Mouse (Mus musculus) midbrain, embryonic 15.5 days (tissue): Measurements from ENCODE around the gene Tert. TPM values are rescaled to one million over a fixed set of nuclear protein-coding genes. Genes with fewer than 3 reads are reported as not detected.

Experiments used
- ATAC-seq: fragments of 200-750 bp; cut with Nextera tagmentation; replicated peaks from 2 replicates; pipeline ENCODE4 v1.8.0; 2017; ENCODE audit warnings: moderate TSS enrichment
- H3K27ac ChIP-seq: fragments of 300-500 bp; sonication (generic); 2 replicates; pipeline ENCODE4 v1.5.1; 2015; ENCODE audit warnings: mild to moderate bottlenecking, inconsistent platforms
- H3K27me3 ChIP-seq: fragments of 300-500 bp; sonication (generic); replicated peaks from 2 replicates; pipeline ENCODE4 v1.6.1; 2015; ENCODE audit warnings: inconsistent platforms
- H3K36me3 ChIP-seq: fragments of 300-500 bp; sonication (generic); replicated peaks from 2 replicates; pipeline ENCODE4 v1.6.1; 2015; ENCODE audit warnings: inconsistent platforms
- H3K4me1 ChIP-seq: fragments of 300-500 bp; sonication (generic); 2 replicates; pipeline ENCODE4 v1.6.1; 2015; ENCODE audit warnings: inconsistent platforms
- H3K4me2 ChIP-seq: fragments of 300-500 bp; sonication (generic); 2 replicates; pipeline ENCODE4 v1.6.1; 2015; ENCODE audit warnings: inconsistent platforms, mild to moderate bottlenecking, moderate library complexity
- H3K4me3 ChIP-seq: fragments of 300-500 bp; sonication (generic); 2 replicates; pipeline ENCODE4 v1.5.1; 2015; ENCODE audit warnings: mild to moderate bottlenecking, inconsistent platforms
- H3K9ac ChIP-seq: fragments of 300-500 bp; sonication (generic); 2 replicates; pipeline ENCODE4 v1.6.1; 2015; ENCODE audit warnings: mild to moderate bottlenecking, inconsistent platforms
- H3K9me3 ChIP-seq: fragments of 300-500 bp; sonication (generic); 2 replicates; pipeline ENCODE4 v1.6.1; 2016; ENCODE audit warnings: inconsistent platforms
- WGBS: fragments of 180-500 bp; shearing (Covaris S2); methylation state at CpG from one replicate; pipeline ENCODE4 v1.1.7; 2015; ENCODE audit warnings: mixed read lengths; 5-methylcytosine and 5-hydroxymethylcytosine counted together
- polyA plus RNA-seq: library from polyadenylated mRNA; unstranded; fragments of >200 nt; fragmentation: Nextera tagmentation; extraction: Ambion mirVana; gene quantifications from 2 replicates; pipeline ENCODE4 v1.2.1, GENCODE M21; 2015

Gene Tert
- polyA plus RNA-seq, 1 experiment from 2014 or later: 8.3 TPM

- H3K4me1 ChIP-seq: peaks cover 21% of the 10 kb centered on the region
- H3K27me3 ChIP-seq: no peaks in the 10 kb centered on the region
- peak overlapping the region; percentile 0; the same call in 1 of the 2 replicates for H3K4me2 ChIP-seq
- no peak overlapping the region for H3K4me3 ChIP-seq
- H3K9me3 ChIP-seq: no peaks in the 10 kb centered on the region
- H3K9ac ChIP-seq: no peak overlapping the region
- H3K27ac ChIP-seq: no peak overlapping the region
- H3K36me3 ChIP-seq: no peaks in the 10 kb centered on the region
- ATAC-seq: no peak
- 81% methylated on average over 11 of the region's 11 CpGs for WGBS
Measured at GRCm38 (mm10) chr13:73628586-73629113, 1.9 kb downstream of the Tert start.

GRCm38 (mm10) chr13:73631837-73632236 is 5.1 kb downstream of the Tert start:
- H3K9me3 ChIP-seq: no peaks in the 10 kb centered on the region
- H3K27ac ChIP-seq: no peak overlapping the region
- ATAC-seq: no peak
- H3K4me3 ChIP-seq: no peak overlapping the region
- no peak overlapping the region for H3K4me2 ChIP-seq
- H3K27me3 ChIP-seq: no peaks in the 10 kb centered on the region
- H3K9ac ChIP-seq: no peak overlapping the region
- peaks cover 21% of the 10 kb centered on the region for H3K4me1 ChIP-seq
- 93% methylated on average over 3 of the region's 3 CpGs for WGBS
- H3K36me3 ChIP-seq: peaks cover 13% of the 10 kb centered on the region; the same call in 1 of the 2 replicates

GRCm38 (mm10) chr13:73637826-73638225 is 11.1 kb downstream of the Tert start:
- H3K27ac ChIP-seq: no peak overlapping the region
- WGBS: 75% methylated on average over 5 of the region's 6 CpGs
- no peak overlapping the region for H3K4me2 ChIP-seq
- ATAC-seq: no peak
- H3K4me1 ChIP-seq: no peaks in the 10 kb centered on the region
- no peaks in the 10 kb centered on the region for H3K27me3 ChIP-seq
- H3K9ac ChIP-seq: no peak overlapping the region
- H3K9me3 ChIP-seq: no peaks in the 10 kb centered on the region
- no peak overlapping the region for H3K4me3 ChIP-seq
- H3K36me3 ChIP-seq: peaks cover 13% of the 10 kb centered on the region; the same call in 1 of the 2 replicates

GRCm38 (mm10) chr13:73641296-73641695 is 14.6 kb downstream of the Tert start:
- no peak for ATAC-seq
- 92% methylated on average over 4 of the region's 4 CpGs for WGBS
- Histone ChIP-seq H3K4me1 (no peaks in the 10 kb centered on the region), H3K4me2 (no peak overlapping the region), H3K4me3 (no peak overlapping the region), H3K27ac (no peak overlapping the region), H3K27me3 (no peaks in the 10 kb centered on the region), H3K36me3 (no peaks in the 10 kb centered on the region; the same call in 1 of the 2 replicates), H3K9me3 (no peaks in the 10 kb centered on the region), H3K9ac (no peak overlapping the region)

- WGBS: 41% methylated on average over 6 of the region's 6 CpGs
- peak; percentile 65; the same call in 1 of the 2 replicates for ATAC-seq
Measured at GRCm38 (mm10) chr13:73646397-73647087, 19.8 kb downstream of the Tert start.

GRCm38 (mm10) chr13:73653266-73653665 is 26.6 kb downstream of the Tert start:
- H3K4me3 ChIP-seq: no peak overlapping the region
- 79% methylated on average over 3 of the region's 3 CpGs for WGBS
- H3K27me3 ChIP-seq: no peaks in the 10 kb centered on the region
- H3K4me1 ChIP-seq: no peaks in the 10 kb centered on the region
- no peak for ATAC-seq
- H3K9me3 ChIP-seq: no peaks in the 10 kb centered on the region
- no peak overlapping the region for H3K9ac ChIP-seq
- no peak overlapping the region for H3K27ac ChIP-seq
- H3K36me3 ChIP-seq: 0 out of 2 replicates have a peak, but pooled peaks cover 3% of the 10 kb centered on the region
- no peak overlapping the region for H3K4me2 ChIP-seq

More at GRCm38 (mm10) chr13:73646397-73647087, 19.8 kb downstream of the Tert start:
- Histone ChIP-seq H3K9me3 (no peaks in the 10 kb centered on the region), H3K36me3 (0 out of 2 replicates have a peak, but pooled peaks cover 3% of the 10 kb centered on the region), H3K4me1 (no peaks in the 10 kb centered on the region), H3K4me3 (no peak overlapping the region), H3K27me3 (no peaks in the 10 kb centered on the region), H3K4me2 (no peak overlapping the region), H3K9ac (no peak overlapping the region), H3K27ac (no peak overlapping the region)

- no peak overlapping the region for H3K4me2 ChIP-seq
- H3K4me3 ChIP-seq: no peak overlapping the region
- H3K27ac ChIP-seq: no peak overlapping the region
- WGBS: 86% methylated on average over 3 of the region's 3 CpGs
- no peaks in the 10 kb centered on the region for H3K9me3 ChIP-seq
- H3K36me3 ChIP-seq: 0 out of 2 replicates have a peak, but pooled peaks cover 3% of the 10 kb centered on the region
- H3K9ac ChIP-seq: no peak overlapping the region
- H3K27me3 ChIP-seq: no peaks in the 10 kb centered on the region
- no peak for ATAC-seq
- no peaks in the 10 kb centered on the region for H3K4me1 ChIP-seq
Measured at GRCm38 (mm10) chr13:73654976-73655375, 28.3 kb downstream of the Tert start.

- 60% methylated on average over 2 of the region's 2 CpGs for WGBS
- H3K9ac ChIP-seq: no peak overlapping the region
- no peaks in the 10 kb centered on the region for H3K4me1 ChIP-seq
- no peaks in the 10 kb centered on the region for H3K27me3 ChIP-seq
- H3K9me3 ChIP-seq: no peaks in the 10 kb centered on the region
- no peak overlapping the region for H3K4me2 ChIP-seq
- H3K4me3 ChIP-seq: no peak overlapping the region
- ATAC-seq: no peak
- no peaks in the 10 kb centered on the region for H3K36me3 ChIP-seq
- H3K27ac ChIP-seq: no peak overlapping the region
Measured at GRCm38 (mm10) chr13:73658953-73659352, 32.2 kb downstream of the Tert start.

- no peaks in the 10 kb centered on the region for H3K9me3 ChIP-seq
- no peaks in the 10 kb centered on the region for H3K36me3 ChIP-seq
- 68% methylated on average over 2 of the region's 2 CpGs for WGBS
- H3K4me3 ChIP-seq: no peak overlapping the region
- H3K4me2 ChIP-seq: no peak overlapping the region
- no peaks in the 10 kb centered on the region for H3K4me1 ChIP-seq
- H3K9ac ChIP-seq: no peak overlapping the region
- H3K27ac ChIP-seq: no peak overlapping the region
- no peak for ATAC-seq
- no peaks in the 10 kb centered on the region for H3K27me3 ChIP-seq
Measured at GRCm38 (mm10) chr13:73660163-73660695, 33.5 kb downstream of the Tert start.

GRCm38 (mm10) chr13:73675161-73675560 is 48.5 kb downstream of the Tert start:
- Histone ChIP-seq H3K27ac (no peak overlapping the region), H3K4me2 (no peak overlapping the region), H3K27me3 (no peaks in the 10 kb centered on the region), H3K4me3 (no peak overlapping the region), H3K4me1 (no peaks in the 10 kb centered on the region), H3K9ac (no peak overlapping the region), H3K36me3 (no peaks in the 10 kb centered on the region), H3K9me3 (no peaks in the 10 kb centered on the region)
- WGBS: 90% methylated on average over 7 of the region's 7 CpGs
- ATAC-seq: no peak

GRCm38 (mm10) chr13:73677853-73678252 is 51.1 kb downstream of the Tert start, which contains the start of gene Slc6a18:
Gene Slc6a18 (minus strand): TSS chr13:73678023.
- Histone ChIP-seq H3K4me1 (no peaks in the 10 kb centered on the region), H3K27ac (no peak within 1 kb of the TSS), H3K36me3 (no peaks in the 10 kb centered on the region), H3K4me3 (no peak within 1 kb of the TSS), H3K4me2 (no peak within 1 kb of the TSS), H3K27me3 (no peaks in the 10 kb centered on the region), H3K9me3 (no peaks in the 10 kb centered on the region), H3K9ac (no peak within 1 kb of the TSS)
- ATAC-seq: no peak
- WGBS: 89% methylated on average over 3 of the region's 3 CpGs

- H3K27ac ChIP-seq: no peak overlapping the region
- no peak for ATAC-seq
- WGBS: 57% methylated on average over 2 of the region's 2 CpGs
Measured at GRCm38 (mm10) chr13:73679311-73679710, 52.6 kb downstream of the Tert start.

More at GRCm38 (mm10) chr13:73679311-73679710, 52.6 kb downstream of the Tert start:
- no peak overlapping the region for H3K4me3 ChIP-seq
- no peaks in the 10 kb centered on the region for H3K9me3 ChIP-seq
- H3K36me3 ChIP-seq: no peaks in the 10 kb centered on the region
- no peak overlapping the region for H3K9ac ChIP-seq
- no peaks in the 10 kb centered on the region for H3K4me1 ChIP-seq
- no peak overlapping the region for H3K4me2 ChIP-seq
- H3K27me3 ChIP-seq: no peaks in the 10 kb centered on the region
